Mouse (Mus musculus): ENCODE results near the gene Myo5c. TPM values are rescaled to one million over a fixed set of nuclear protein-coding genes. Genes with fewer than 3 reads are reported as not detected.

The Myo5c gene
- polyA plus RNA-seq, 1 experiment from 2014 or later: 0.51 TPM

DNA sequence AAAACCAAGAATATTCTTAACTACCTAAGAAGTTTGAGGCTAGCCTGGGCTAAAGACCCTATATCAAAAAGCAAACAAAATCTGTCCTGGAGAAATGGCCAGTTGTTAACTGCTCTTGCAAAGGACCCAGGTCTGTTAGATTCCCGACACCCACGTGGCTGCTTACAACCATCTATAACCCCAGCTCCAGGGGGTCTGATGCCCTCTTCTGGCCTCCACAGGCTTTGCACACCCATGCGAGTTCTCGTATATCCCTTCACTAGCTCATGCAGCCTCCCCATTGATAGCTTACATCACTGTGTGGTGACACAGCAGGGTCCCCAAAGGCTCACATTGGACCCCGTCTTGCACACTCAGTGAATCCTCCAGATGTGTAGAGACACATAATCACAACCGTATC lies 53.5 kb downstream of the Myo5c start:
- H3K9ac ChIP-seq (ENCODE audit: low read depth, low read length): no peak overlapping the region
- H3K27me3 ChIP-seq (replicated peaks; ENCODE audit: control insufficient read depth, insufficient read depth, low read length): no peaks in the 10 kb centered on the region
- 80% methylated on average over 6 of the region's 6 CpGs for WGBS
- no peaks in the 10 kb centered on the region for H3K9me3 ChIP-seq (ENCODE audit: control insufficient read depth, low read length)
- no peak overlapping the region for H3K4me2 ChIP-seq (ENCODE audit: low read length)
- no peaks in the 10 kb centered on the region for H3K36me3 ChIP-seq (ENCODE audit: control insufficient read depth, insufficient read depth, low read length)
- H3K4me3 ChIP-seq (ENCODE audit: low read length): no peak overlapping the region
- no peak for ATAC-seq
- no peaks in the 10 kb centered on the region for H3K4me1 ChIP-seq (ENCODE audit: control insufficient read depth, insufficient read depth, low read depth, low read length)
- no peak overlapping the region for H3K27ac ChIP-seq (ENCODE audit: low read depth, low read length)

DNA sequence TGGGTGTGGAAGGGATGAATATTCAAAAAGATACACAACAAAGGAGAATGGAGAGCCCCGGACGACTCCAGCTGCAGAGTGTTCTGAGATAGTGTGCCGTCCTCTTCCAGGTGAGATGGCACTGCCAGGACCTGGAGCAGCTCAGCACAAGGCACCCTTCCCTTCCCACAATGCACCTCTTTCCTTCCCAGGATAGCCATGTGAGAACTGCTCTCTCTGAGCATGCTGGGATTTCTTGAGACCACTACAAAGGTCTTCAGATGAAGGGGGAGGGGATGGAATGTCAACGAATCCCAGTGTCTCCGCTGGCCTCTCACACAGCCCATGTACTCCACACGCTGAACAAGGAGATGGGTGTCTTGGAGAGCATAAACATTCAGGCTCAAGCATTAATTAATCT lies 55.8 kb downstream of the Myo5c start:
- Histone ChIP-seq H3K4me1 (ENCODE audit: control insufficient read depth, insufficient read depth, low read depth, low read length) (no peaks in the 10 kb centered on the region), H3K36me3 (ENCODE audit: control insufficient read depth, insufficient read depth, low read length) (no peaks in the 10 kb centered on the region), H3K9ac (ENCODE audit: low read depth, low read length) (no peak overlapping the region), H3K27ac (ENCODE audit: low read depth, low read length) (no peak overlapping the region), H3K4me2 (ENCODE audit: low read length) (no peak overlapping the region), H3K9me3 (ENCODE audit: control insufficient read depth, low read length) (no peaks in the 10 kb centered on the region), H3K4me3 (ENCODE audit: low read length) (no peak overlapping the region), H3K27me3 (replicated peaks; ENCODE audit: control insufficient read depth, insufficient read depth, low read length) (no peaks in the 10 kb centered on the region)
- no peak for ATAC-seq
- 64% methylated on average over 6 of the region's 6 CpGs for WGBS

DNA sequence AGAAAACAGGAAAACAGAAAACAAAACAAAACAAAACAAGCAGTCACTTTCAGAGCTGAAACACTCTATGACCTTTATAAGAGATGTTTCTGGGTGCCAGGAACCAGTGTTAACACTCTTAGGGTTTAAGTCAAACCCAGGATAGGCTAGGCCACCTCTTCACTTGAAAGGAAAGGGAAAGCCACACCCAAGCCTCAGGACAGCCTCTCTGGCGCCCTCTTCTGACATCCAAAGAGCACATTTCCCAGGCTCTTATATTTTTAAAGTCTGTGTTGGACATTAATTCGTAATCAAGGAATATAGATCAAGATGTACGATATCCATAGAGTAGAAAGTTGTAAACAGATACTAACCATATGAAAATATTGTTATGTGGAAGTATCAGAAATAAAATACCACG lies 57.7 kb downstream of the Myo5c start:
- Histone ChIP-seq H3K4me2 (ENCODE audit: low read length) (no peak overlapping the region), H3K27me3 (replicated peaks; ENCODE audit: control insufficient read depth, insufficient read depth, low read length) (no peaks in the 10 kb centered on the region), H3K9ac (ENCODE audit: low read depth, low read length) (no peak overlapping the region), H3K4me1 (ENCODE audit: control insufficient read depth, insufficient read depth, low read depth, low read length) (no peaks in the 10 kb centered on the region), H3K9me3 (ENCODE audit: control insufficient read depth, low read length) (no peaks in the 10 kb centered on the region), H3K36me3 (ENCODE audit: control insufficient read depth, insufficient read depth, low read length) (no peaks in the 10 kb centered on the region), H3K27ac (ENCODE audit: low read depth, low read length) (no peak overlapping the region), H3K4me3 (ENCODE audit: low read length) (no peak overlapping the region)
- no peak for ATAC-seq
- WGBS: 46% methylated on average over 4 of the region's 4 CpGs

DNA sequence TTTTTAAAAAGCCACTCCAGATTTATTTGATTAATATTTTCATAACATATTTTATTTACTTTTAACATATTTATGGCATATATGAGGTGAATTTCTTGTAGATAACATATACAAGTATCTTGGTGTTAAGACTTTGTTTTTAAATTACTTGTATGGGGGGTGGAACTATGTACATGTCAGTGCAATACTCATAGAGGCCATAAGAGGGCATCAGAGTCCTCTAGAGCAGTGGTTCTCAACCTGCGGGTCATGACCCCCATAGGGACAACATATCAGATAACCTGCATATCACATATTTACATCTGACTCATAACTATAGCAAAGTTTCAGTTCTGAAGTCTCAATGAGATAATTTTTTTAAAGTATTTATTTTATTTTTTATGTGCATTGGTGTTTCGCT lies 67.5 kb downstream of the Myo5c start:
- H3K27ac ChIP-seq (ENCODE audit: low read depth, low read length): no peak overlapping the region
- H3K4me1 ChIP-seq (ENCODE audit: control insufficient read depth, insufficient read depth, low read depth, low read length): no peaks in the 10 kb centered on the region
- H3K4me3 ChIP-seq (ENCODE audit: low read length): no peak overlapping the region
- H3K9ac ChIP-seq (ENCODE audit: low read depth, low read length): no peak overlapping the region
- no peaks in the 10 kb centered on the region for H3K9me3 ChIP-seq (ENCODE audit: control insufficient read depth, low read length)
- H3K4me2 ChIP-seq (ENCODE audit: low read length): no peak overlapping the region
- no peaks in the 10 kb centered on the region for H3K27me3 ChIP-seq (replicated peaks; ENCODE audit: control insufficient read depth, insufficient read depth, low read length)
- ATAC-seq: no peak
- no peaks in the 10 kb centered on the region for H3K36me3 ChIP-seq (ENCODE audit: control insufficient read depth, insufficient read depth, low read length)
- 83% methylated on average over 2 of the region's 2 CpGs for WGBS

DNA sequence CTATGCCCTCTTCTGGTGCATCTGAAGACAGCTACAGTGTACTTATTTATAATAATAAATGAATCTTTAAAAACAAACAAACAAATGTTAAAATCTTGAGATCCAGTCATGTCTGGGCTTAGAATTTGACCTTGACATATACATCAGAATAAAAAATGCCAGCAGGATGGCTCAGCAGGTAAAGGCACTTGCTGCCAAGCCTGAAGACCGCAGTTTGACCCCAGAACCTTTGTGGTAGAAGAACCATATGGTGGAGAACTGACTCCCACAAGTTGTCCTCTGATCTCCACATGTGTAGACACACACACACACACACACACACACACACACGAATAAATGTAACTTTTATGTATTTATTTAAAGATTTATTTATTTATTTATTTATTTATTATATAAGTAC lies 71.2 kb downstream of the Myo5c start:
- WGBS: 78% methylated on average over 2 of the region's 2 CpGs
- no peak overlapping the region for H3K4me3 ChIP-seq (ENCODE audit: low read length)
- no peaks in the 10 kb centered on the region for H3K27me3 ChIP-seq (replicated peaks; ENCODE audit: control insufficient read depth, insufficient read depth, low read length)
- H3K9me3 ChIP-seq (ENCODE audit: control insufficient read depth, low read length): no peaks in the 10 kb centered on the region
- H3K36me3 ChIP-seq (ENCODE audit: control insufficient read depth, insufficient read depth, low read length): no peaks in the 10 kb centered on the region
- H3K4me1 ChIP-seq (ENCODE audit: control insufficient read depth, insufficient read depth, low read depth, low read length): no peaks in the 10 kb centered on the region
- ATAC-seq: no peak
- no peak overlapping the region for H3K4me2 ChIP-seq (ENCODE audit: low read length)
- no peak overlapping the region for H3K27ac ChIP-seq (ENCODE audit: low read depth, low read length)
- H3K9ac ChIP-seq (ENCODE audit: low read depth, low read length): no peak overlapping the region

DNA sequence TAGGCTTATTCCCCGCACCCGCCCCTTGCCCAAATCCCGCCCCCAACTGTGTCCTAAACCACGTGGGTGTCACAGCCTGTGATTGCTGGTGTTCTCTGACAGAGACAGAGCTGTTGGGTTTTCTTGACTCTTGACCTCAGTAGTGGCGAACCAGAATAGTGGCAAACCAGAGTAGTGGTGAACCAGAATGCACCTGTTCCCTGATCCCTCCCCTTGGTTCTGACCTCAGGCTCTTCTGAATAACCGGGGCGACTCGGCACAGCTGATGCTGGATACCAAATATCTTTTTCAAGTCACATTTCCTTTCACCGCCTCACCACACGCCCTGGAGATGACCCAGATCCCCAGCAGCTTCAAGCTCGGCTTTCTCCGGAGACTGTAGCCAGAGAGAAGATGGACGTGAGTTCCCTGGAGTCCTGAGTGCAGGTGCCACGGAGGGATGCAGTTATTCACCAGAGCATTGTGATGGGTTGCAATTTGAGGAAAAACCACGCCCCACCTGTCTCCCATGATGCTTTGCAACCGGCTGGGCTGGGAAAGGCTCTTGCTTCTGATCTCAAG lies 72.0 kb downstream of the Myo5c start:
- Histone ChIP-seq H3K9me3 (ENCODE audit: control insufficient read depth, low read length) (no peaks in the 10 kb centered on the region), H3K9ac (ENCODE audit: low read depth, low read length) (no peak overlapping the region), H3K4me1 (ENCODE audit: control insufficient read depth, insufficient read depth, low read depth, low read length) (no peaks in the 10 kb centered on the region), H3K27me3 (replicated peaks; ENCODE audit: control insufficient read depth, insufficient read depth, low read length) (no peaks in the 10 kb centered on the region), H3K4me3 (ENCODE audit: low read length) (no peak overlapping the region), H3K36me3 (ENCODE audit: control insufficient read depth, insufficient read depth, low read length) (no peaks in the 10 kb centered on the region), H3K27ac (ENCODE audit: low read depth, low read length) (no peak overlapping the region), H3K4me2 (ENCODE audit: low read length) (peak overlapping the region; percentile 29; the same call in 1 of the 2 replicates)
- WGBS: 28% methylated on average over 16 of the region's 16 CpGs
- ATAC-seq: 0 out of 2 replicates have a peak, but pooled peaks have one; percentile 22

DNA sequence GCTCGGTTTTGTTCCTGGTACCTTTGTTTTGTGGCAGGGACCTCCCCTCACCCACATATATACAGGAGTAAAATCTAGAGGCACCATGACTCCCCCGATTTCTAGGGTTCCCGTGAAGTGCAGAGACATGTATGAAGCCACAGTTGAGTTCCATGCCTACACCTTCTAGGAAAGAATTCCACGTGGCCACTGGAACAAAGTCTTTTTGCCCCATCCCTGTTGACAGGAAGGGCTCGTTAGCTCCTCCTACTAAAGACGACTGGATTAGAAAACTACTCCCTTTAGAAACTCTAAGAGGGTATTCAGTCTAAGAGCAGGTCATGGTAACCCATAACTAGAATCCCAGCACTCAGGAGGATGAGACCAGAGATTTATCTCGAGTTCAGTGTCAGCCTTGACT lies 72.5 kb downstream of the Myo5c start:
- Histone ChIP-seq H3K4me3 (ENCODE audit: low read length) (no peak overlapping the region), H3K27ac (ENCODE audit: low read depth, low read length) (no peak overlapping the region), H3K36me3 (ENCODE audit: control insufficient read depth, insufficient read depth, low read length) (no peaks in the 10 kb centered on the region), H3K4me1 (ENCODE audit: control insufficient read depth, insufficient read depth, low read depth, low read length) (no peaks in the 10 kb centered on the region), H3K27me3 (replicated peaks; ENCODE audit: control insufficient read depth, insufficient read depth, low read length) (no peaks in the 10 kb centered on the region), H3K4me2 (ENCODE audit: low read length) (peak overlapping the region; percentile 29; the same call in 1 of the 2 replicates), H3K9me3 (ENCODE audit: control insufficient read depth, low read length) (no peaks in the 10 kb centered on the region), H3K9ac (ENCODE audit: low read depth, low read length) (no peak overlapping the region)
- no peak for ATAC-seq
- WGBS: 33% methylated on average over 7 of the region's 7 CpGs

DNA sequence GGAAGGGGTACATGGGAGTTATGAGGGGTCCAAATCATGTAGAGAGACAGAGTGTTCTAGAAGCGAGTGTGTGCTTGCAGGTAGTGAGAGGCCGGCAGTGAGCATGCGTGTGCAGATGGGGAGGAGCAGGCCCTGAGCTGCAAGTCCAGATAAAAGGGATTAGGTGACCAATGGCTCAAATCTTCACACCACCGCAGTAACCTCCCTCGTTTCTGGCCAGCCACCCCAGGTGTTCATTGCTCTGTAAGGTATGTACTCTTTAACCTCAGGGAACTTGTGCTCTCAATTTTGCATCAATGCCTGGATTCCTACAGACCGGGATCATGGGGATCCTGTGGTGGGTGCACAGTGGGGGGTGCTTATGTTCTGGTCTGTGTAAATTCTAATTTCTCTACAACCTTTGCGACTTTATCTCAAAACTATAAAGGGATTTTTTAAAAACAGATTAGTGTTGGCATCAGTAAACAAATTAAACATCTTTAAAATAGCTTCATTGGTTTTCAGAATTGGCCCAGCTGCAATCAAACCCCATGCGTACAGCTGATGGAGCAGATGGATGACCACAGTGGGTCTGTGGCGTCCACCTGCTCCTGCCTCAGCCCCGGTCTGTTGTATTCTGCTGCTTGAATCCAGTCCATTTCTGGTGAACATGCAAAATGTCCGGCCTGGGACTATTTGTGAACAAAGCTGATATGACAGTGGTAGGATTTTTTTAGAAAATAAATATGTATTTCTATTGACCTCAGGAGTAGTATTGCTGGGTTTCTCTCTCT lies 74.5 kb downstream of the Myo5c start, which contains the start of gene Gnb5:
Gene Gnb5 (plus strand): TSS at position 163 of the 773 bp plus-strand sequence.
- Histone ChIP-seq H3K27me3 (replicated peaks; ENCODE audit: control insufficient read depth, insufficient read depth, low read length) (no peaks in the 10 kb centered on the region), H3K9ac (ENCODE audit: low read depth, low read length) (no peak within 1 kb of the TSS), H3K9me3 (ENCODE audit: control insufficient read depth, low read length) (no peaks in the 10 kb centered on the region), H3K27ac (ENCODE audit: low read depth, low read length) (0 out of 2 replicates have a peak within 1 kb of the TSS, but pooled peaks have one; percentile 5), H3K4me1 (ENCODE audit: control insufficient read depth, insufficient read depth, low read depth, low read length) (no peaks in the 10 kb centered on the region), H3K36me3 (ENCODE audit: control insufficient read depth, insufficient read depth, low read length) (no peaks in the 10 kb centered on the region), H3K4me3 (ENCODE audit: low read length) (no peak within 1 kb of the TSS), H3K4me2 (ENCODE audit: low read length) (no peak within 1 kb of the TSS)
- 74% methylated on average over 11 of the region's 11 CpGs for WGBS
- no peak; the same call in 1 of the 2 replicates for ATAC-seq

DNA sequence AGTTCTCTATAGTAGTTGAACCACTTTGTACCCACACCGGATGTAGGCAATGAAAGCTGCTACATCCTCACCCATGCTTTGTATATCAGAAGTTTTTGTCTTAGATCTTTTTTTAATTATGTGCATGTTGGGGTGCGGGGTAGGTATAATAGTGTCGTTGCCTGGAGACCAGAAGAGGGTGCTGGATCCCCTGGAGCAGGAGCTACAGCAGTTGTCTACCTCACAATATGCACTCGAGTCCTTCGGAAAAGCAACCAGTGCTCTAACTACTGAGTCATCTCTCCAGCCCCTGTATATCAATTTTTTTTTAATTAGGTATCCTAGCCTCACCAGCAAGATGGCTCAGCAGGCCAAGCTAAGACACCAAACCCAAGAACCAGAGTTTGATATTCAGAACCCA lies 75.2 kb downstream of the Myo5c start:
- Histone ChIP-seq H3K4me2 (ENCODE audit: low read length) (no peak overlapping the region), H3K27me3 (replicated peaks; ENCODE audit: control insufficient read depth, insufficient read depth, low read length) (no peaks in the 10 kb centered on the region), H3K36me3 (ENCODE audit: control insufficient read depth, insufficient read depth, low read length) (no peaks in the 10 kb centered on the region), H3K9ac (ENCODE audit: low read depth, low read length) (no peak overlapping the region), H3K4me1 (ENCODE audit: control insufficient read depth, insufficient read depth, low read depth, low read length) (no peaks in the 10 kb centered on the region), H3K4me3 (ENCODE audit: low read length) (no peak overlapping the region), H3K9me3 (ENCODE audit: control insufficient read depth, low read length) (no peaks in the 10 kb centered on the region), H3K27ac (ENCODE audit: low read depth, low read length) (no peak overlapping the region)
- no peak for ATAC-seq
- WGBS: 82% methylated on average over 5 of the region's 5 CpGs

Data from hindbrain, embryonic 16.5 days (tissue).